20 mouse cellular contexts compared by ENCODE assay signal in genomic region chrX:13668867-13669266, GRCm38 (mm10). TPM values are rescaled to one million over a fixed set of nuclear protein-coding genes. Genes with fewer than 3 reads are reported as not detected.
"Had no signal": no experiment of that assay in that cellular context is flagged by ENCODE, and none has a peak within 500 bp of the region (broad histone marks: within the 10 kb centered on the region; RNA-seq: fewer than 3 reads in every experiment).

No protein-coding gene starts in this region.

- H3K9me3 ChIP-seq: limb, embryonic 13.5 days; midbrain, embryonic 10.5 days; neural tube, embryonic 15.5 days had no signal

- H3K27me3 ChIP-seq: limb, embryonic 13.5 days; neural tube, embryonic 15.5 days had no signal

- ATAC-seq: inflammation-experienced regulatory T-cells, adult 6 months; intestine, postnatal 0 days had no signal

- H3K36me3 ChIP-seq: limb, embryonic 13.5 days; midbrain, embryonic 10.5 days; neural tube, embryonic 15.5 days had no signal

- H3K4me3 ChIP-seq: layer of hippocampus, adult 2 months; limb, embryonic 13.5 days; midbrain, embryonic 10.5 days; myocyte; neural tube, embryonic 15.5 days had no signal

- H3K9ac ChIP-seq: limb, embryonic 13.5 days; neural tube, embryonic 15.5 days had no signal

- DNase-seq: kidney, adult 9 months; kidney, postnatal 36 days; lung, adult 18-20 months; midbrain, embryonic 14.5 days; right cerebral cortex, adult 18-20 months; right cerebral cortex, postnatal 25 days; thymus, adult 18-20 months; thymus, postnatal 36 days had no signal

- H3K4me2 ChIP-seq: limb, embryonic 13.5 days; neural tube, embryonic 15.5 days had no signal

- H3K4me1 ChIP-seq: limb, embryonic 13.5 days; midbrain, embryonic 10.5 days; neural tube, embryonic 15.5 days had no signal

- H3K27ac ChIP-seq: kidney, postnatal 0 days; layer of hippocampus, adult 2 months; limb, embryonic 13.5 days; midbrain, embryonic 10.5 days; neural tube, embryonic 15.5 days; stomach, postnatal 0 days had no signal

RNA-seq across cellular contexts. Expression of gene Gpr82, which starts 7.7 kb away (rescaled TPM):
- total RNA-seq: layer of hippocampus, postnatal 10 days; left cerebral cortex, postnatal 36 days had no signal
- polyA plus RNA-seq: small intestine, adult 2 months; stomach, postnatal 0 days had no signal

RNA-seq across cellular contexts. Expression of gene Gpr34, which starts 37.0 kb away (rescaled TPM):
- polyA plus RNA-seq: myocyte; small intestine, adult 2 months had no signal
